Mouse (Mus musculus) E14TG2a.4 (cell line): ENCODE data around the gene Ror1.

Experiments used
- CTCF ChIP-seq: conservative IDR thresholded peaks from 2 replicates; pipeline ENCODE4 v1.5.1; 2014; ENCODE audit warnings: low read length
- NANOG ChIP-seq: IDR thresholded peaks from 2 replicates; pipeline ENCODE4 v1.6.1; 2014; ENCODE audit warnings: borderline replicate concordance, low read length, mixed read lengths
- POU5F1 ChIP-seq: IDR thresholded peaks from 2 replicates; pipeline ENCODE4 v1.6.1; 2014; ENCODE audit warnings: low read length, borderline replicate concordance

GRCm38 (mm10) chr4:100057381-100057780 lies 38.2 kb upstream of the Ror1 start:
- TF ChIP-seq CTCF = no peak
- TF ChIP-seq NANOG = no peak
- no peak for TF ChIP-seq POU5F1
